Mouse (Mus musculus) CD4-positive helper T cell, adult 2 months (primary cell): ENCODE data around the gene Prl2c2.
"Not testable (repeated sequence)": the region's sequence is repeated elsewhere in the genome, so short reads cannot be mapped to it uniquely, and the experiment has no call there.

Experiments used
- DNase-seq: peaks from one replicate; pipeline ENCODE4 v3.0.0-alpha.2; 2012; ENCODE audit warnings: low read depth, missing footprints, low spot score

Prl2c2 gene

DNA sequence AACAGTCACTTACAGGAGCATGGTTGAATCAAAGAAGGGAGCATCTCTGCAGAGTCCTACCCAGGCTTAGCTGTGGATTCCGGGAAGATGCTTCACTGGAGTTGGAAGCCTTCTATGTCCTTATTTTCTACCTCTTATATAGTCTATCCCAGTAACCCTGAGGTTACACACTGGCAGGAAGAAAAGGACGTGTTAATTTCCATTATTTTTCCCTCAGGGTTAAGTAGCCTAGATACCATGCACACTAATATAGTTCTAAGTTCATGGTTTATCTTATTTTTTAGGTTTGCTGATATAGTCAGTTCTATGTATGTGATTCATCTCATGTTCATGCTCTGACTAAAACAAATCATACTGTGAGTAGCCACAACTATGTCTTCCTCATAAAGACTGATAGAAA is at the start of gene Prl2c2:
TSS of gene Prl2c2 (minus strand) at position 101 of the 400 bp plus-strand sequence.
- DNase-seq = not testable (repeated sequence)

DNA sequence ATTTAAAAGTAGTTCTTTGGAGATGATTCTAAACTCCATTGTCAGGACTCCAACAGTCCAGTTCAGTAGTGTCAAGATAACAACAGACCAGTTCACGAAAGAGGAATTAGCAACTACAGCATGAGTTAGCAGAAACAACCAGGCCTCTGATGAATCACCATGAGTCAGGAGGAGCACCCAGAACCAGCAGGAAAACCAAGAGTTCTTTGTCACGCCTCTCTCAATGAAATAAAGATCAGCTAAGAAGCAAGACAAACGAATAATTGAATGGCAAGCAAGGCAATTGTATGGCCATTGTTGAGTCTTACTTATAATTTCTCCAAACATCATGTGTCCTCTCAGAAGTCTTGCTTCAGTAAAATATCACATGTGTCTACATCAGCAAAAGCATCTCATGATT is 20.7 kb upstream of the Prl2c2 start:
- not testable (repeated sequence) for DNase-seq

DNA sequence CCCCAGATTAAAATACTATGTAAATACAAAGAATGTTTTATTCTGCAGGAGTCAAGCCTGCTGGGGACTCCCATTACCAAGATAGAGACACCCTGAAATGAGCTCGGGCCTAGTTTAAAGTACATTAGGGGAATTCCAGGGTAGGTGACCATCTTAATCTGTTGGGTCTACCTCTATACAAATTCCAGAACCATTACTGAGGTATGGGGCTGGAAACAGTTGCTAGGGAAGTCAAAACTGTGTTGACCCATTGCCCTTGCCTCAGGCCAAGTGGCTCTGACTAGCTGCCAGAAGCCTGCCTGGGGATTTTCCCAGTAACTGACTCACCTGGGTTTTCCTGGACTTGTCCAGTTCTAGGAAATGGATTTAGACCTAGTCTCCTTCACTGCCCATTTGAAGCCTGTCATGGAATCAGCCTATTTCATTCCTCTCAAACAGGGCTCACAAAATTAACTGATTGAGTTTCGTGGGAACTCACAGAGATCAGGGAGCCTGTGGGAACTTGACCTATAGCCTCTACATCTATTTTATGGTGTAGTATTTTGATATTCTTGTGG is 8.9 kb upstream of the Prl2c2 start:
- not testable (repeated sequence) for DNase-seq
